Mouse (Mus musculus) adrenal gland, adult 8-10 months (tissue): ENCODE measurements at regions not wholly inside any gene's neighbourhood (a gene's known extent, or its start where the extent isn't known, plus 50 kb on each side); places are given as distances from the start of the nearest gene placed in this dataset.
"Not testable (repeated sequence)": the region's sequence is repeated elsewhere in the genome, so short reads cannot be mapped to it uniquely, and the experiment has no call there.

Experiments
- DNase-seq: peaks from one replicate; pipeline ENCODE4 v3.0.0; 2022

DNA sequence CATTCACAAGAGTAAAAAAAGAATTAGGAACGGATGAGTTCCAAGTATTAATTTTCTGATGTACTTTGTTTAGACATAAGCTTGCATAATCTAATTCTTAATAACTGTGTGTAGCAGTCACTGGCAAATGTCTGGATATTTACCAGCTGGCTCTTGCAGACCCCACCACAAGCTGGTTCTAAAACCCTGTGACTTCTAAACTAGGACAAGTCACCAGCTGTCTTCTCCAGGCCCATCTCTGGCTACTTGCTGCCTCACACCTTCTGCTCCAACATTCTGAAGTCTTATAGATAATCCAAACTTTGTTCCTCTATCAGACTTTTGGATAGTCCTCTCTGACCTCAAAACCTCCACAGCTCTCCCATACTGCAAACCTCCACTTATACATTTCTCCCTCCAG is 189.9 kb upstream of the Rhobtb1 start:
- DNase-seq, result no peak

DNA sequence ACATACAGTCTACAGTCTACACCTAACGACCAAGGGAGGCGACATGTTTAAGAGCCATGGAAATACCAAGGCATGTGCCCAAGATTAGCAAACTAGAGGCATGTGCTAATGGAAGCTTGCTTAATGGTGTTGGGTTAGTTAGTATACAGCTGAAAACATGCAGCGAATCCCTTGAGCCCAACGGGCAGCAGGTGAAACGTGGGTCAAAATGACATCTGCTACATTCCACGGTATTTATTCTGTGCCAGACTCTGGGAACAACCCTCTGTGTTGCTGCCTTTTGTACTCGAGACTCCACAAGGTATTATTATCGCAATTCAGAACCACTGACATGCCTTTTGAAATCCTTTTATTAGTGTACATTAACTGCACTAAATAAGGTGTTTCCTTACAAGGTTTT is 188.1 kb upstream of the Rhobtb1 start:
- no peak for DNase-seq

DNA sequence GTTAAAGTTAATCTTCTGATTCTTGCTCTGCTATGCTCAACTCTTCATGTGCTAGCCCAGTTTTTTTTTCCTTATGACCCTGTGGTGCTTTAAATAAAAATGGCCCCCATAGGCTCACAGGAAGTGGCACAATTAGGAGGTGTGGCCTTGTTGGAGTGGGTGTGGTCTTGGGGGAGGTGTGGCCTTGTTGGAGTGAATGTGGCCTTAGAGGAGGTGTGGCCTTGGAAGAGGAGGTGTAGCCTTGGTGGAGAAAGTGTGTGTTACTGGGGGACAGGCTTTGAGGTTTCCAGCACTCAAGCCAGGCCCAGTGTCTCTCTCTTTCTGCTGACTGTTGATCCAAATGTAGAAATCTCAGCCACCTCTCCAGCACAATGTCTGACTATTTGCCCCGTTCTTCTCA is 186.0 kb upstream of the Rhobtb1 start:
- no peak for DNase-seq

DNA sequence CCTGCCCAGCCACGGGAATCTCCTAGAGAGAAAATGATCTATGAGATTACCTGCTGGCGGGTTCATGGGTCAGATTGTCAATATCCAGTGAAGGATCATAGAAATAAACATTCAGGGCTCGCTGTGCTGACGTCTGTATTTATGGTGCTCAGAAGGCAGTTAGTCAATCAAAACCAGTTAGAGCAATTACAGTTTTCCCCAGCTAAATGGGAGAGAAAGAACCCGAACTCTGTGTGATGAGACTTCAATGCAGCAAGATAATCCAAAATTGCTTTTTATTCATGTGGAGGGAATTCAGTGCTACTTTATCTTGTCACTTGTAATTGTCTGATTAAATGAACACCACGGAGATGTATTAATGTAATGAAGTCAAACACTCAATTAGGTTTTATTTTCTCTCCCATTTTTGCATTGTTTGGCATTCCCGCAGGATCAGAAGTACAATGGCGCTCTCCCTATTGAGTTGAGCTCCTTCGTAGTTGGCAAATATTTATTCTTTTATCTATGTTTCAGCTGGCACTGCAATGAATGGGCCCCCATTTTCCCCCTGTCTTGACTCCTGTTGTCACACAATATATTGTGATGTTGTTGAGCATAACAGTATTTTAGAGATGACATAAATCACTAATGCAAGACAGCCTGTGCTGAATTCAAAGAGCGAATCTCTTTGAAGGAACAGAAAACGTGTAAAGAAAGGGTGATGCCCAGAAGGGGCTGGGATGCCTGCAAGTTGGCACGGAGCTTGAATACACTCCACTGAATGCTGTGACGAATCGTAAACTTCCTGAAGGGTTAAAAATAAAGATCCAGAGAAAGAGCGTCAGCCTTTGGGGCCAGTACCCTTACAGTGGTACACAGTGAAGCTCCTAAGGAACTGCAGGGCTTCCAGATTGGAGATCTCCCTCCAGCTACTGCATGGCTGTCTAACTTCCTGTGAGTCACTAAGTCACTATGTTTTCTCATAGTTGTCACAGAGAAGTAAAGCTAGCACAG is 183.0 kb upstream of the Rhobtb1 start:
- DNase-seq, result no peak

DNA sequence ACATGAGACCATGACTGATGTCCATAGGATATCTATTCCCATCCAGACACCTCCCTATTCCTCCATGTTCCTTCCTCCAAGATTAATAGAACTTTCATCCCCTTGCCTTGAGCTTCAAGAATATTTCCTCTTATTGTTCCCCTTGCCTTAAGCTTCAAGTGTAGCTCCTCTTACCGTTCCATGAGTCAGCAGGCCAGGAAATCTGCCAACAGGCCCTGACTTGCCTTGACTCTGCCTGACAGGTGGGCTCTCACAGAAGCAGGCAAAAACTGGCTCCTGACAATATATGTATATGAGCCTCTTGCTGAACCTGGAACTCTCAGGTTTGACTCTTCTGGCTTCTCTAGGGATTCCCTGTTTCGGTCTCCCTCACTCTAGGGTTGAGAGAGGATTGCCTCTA is 180.7 kb upstream of the Rhobtb1 start:
- no peak for DNase-seq

DNA sequence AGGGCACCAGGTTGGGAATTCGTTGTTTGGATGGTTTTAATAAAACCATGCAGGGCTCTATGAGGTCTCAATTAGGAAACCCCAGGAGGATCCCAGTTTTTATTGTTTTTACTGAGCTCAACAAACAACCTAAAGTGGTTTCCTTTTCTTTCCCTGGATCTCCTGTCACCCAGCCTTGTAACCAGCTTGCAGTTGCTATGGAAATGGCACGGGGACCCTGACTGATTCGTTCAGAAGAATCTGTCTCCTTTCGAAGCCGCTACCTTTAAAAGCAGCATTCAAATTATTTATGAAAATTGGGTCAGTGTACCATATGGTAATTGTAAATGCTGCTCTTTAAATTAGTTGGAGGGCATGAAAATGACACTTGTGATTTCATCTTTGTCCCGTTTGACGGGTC is 176.5 kb upstream of the Rhobtb1 start:
- DNase-seq, result no peak

DNA sequence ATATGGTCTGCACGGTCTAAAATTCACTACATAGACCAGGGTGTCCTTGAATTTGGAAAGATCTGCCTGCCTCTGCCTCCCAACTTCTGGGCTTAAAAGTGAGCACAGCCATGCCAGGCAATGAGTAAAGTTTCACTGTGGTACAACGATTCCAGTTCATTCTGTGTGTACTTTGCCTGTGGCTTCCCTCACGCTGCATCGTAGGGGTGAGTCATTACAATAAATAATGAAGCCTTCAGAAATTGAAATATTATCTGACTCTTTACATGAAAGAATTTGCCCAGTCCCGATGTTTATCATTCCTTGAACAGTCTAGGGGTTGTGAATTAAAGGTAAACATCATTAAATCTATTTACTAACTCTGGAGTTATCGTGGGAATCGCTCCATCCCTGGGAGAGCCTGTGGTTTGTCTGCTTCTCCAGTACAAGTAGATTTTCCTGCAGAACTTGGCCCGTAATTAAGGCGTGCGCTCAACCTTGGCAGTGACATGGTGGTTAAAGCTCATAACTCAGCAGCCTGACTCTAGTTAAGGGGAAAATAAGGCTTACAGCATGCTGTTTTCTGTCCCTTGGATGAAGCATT is 174.7 kb upstream of the Rhobtb1 start:
- peak; percentile 20 for DNase-seq

DNA sequence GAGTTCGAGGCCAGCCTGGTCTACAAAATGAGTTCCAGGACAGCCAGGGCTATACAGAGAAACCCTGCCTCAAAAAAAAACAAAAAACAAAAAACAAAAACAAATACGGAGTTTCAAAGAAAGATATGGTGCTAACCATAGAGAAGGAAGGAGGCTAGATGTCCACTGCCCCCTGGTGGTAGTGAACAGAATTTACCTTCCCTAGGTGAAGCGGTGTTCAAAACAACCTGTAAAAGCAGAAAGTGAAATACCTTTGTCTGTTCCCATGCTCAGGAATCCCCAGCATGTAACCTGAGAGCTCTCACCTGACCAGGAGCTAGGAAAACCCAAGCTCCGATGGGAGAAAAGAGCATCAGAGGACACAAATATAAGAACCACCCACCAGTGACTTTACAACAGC is 173.1 kb upstream of the Rhobtb1 start:
- no peak for DNase-seq

DNA sequence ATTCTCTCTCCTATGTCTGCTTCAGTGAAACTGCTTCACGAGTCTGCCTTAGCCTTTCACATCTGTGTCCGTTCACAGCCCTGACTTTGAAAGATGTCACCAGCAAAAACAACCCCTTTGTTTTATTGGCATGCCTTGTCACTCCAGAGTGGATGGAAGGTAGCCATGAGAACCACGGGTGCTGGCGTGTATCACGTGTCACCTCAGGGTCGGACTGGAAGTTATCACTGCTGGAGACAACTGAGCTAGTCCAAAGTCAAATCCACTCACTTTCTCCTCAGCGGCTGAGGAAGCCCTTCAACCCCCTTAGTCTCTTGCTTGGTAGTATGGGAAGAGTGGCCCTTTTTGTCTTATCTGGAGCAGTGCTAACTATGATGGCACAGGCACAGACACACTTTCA is 171.3 kb upstream of the Rhobtb1 start:
- no peak for DNase-seq

DNA sequence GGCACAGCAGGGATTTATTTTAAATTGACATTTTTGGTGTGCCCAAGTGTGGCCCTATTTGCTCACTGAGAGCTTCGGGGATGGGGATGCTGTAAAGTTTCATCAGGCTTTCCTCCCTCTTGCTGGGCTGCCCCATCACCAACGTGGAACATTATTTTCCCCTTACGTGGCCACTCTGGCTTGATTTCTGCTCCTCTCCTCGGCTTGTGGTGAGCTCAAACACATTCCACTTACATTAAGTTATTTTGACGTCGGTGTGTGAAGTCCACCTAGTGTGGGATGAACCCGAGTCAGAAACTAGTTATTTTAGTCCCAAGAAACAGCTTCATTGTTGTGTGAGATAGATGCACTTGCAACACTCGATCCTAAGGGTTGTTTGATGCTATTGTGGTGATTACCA is 168.9 kb upstream of the Rhobtb1 start:
- no peak for DNase-seq

DNA sequence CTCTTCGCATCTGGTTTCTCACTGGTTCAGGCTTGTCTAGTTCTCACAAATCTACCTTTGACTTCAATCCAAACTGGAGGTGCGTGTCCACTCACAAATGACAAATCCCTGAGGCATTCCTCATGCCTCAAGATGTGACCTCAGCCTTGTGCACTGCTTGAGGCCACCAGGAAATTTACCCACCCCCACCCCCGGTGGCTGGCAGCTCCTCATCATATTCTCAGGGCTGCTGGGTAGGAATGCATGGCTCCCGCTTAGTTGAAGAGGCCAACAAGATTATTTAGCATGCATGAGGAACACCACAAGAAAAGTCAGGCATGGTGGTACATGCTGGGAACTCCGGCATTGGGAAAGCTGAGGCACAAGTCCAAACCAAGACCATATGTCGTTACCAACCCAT is 160.7 kb upstream of the Rhobtb1 start:
- no peak for DNase-seq

DNA sequence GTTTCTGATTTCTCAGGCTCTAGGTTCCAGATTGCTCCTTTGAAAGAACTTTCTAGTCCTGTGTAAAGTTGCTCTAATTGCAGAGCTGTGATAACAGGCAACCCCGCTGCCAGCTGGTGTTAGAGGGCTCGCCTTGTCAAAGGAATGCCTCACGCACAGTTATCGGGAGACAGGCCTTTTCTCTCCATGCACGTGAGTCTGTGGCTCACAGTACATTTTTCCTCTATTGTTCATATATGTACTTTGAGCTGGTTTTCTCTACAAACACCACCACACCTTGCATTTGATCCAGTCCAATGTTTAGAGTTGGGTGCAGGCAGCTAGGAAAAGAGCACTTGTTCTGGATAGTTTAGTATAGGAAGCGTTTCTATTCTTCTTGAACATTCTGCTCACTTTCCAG is 151.6 kb upstream of the Rhobtb1 start:
- DNase-seq, result no peak

DNA sequence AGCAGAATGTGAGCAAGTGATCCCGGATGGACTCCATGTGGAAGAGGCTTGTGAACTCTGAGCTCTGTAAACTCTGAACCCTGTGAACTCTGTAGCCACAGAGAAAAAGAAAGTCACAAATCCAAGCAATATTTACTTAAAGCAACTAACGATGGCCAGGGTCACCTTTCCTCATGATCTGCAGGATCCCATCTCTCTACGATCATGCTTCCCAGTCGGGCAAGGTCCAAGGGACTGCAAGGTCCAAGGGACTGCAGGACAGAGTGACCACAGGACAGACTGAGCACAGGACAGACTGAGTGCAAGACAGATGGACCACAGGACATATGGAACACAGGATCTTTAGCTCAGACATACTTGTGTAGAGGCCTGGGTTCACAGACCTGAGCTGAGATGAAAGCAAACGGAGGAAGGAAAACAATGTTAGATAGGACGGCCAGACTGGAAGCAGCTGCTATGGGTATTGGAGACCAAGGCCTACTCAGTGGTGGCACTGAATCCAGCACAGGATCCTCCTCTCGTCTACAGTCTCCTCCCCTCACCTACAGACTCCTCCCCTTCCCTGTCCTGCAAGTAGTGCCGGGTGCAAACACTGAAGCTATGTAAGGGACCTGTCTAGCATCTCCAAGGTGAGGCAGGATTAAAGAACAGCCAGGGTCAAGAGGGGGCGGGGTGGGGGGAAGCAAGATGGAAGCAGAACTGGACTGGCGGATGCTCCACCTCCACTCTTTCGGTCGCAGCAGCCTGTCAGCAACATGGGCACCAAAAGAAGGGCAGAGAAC is 149.4 kb upstream of the Rhobtb1 start:
- DNase-seq, result no peak

DNA sequence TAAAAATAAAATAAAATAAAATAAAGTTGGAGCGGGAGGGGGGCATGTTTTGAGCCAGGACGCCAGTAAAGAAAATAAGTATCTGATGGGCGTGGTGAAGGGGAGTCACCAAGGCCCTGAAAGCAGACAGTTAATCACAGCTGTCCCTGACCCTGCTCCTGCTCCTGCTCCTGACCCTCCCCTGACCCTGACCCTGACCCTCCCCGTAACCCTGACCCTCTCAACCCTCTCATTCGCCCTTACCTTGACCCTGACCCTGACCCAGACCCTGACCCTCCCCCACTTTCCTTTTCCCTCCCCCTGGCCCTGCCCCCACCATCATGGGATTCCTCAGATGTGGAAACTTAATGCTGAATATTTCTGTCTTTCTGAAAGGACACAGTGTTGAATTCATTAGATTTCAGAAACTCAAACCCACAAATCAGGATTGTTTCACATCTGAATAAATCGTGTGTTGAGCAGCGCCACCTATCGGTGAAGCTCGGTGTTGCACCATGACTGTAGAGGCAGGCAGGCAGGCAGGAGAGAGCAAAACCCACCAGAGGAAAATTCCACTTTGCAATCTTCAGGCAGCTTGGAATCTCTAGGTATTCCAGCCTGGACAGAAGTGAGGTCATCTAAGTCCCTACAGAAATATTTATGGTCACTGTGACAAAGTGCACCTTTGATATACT is 145.9 kb upstream of the Rhobtb1 start:
- DNase-seq, result peak; percentile 33

DNA sequence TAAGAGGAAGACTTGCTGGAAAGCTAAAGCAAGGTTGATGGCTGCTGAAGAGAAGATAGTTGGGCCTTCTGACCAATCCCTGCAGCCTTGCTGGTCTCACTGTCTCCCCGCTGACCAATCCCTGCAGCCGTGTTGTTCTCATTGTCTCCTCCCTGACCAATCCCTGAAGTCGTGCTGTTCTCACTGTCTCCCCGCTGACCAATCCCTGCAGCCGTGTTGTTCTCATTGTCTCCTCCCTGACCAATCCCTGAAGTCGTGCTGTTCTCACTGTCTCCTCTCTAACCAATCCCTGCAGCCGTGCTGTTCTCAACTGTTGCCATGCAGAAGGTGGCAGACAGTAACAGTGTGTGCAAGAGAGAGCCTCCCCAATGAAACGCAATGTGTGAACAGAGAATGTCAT is 142.6 kb upstream of the Rhobtb1 start:
- DNase-seq, result not testable (repeated sequence)

DNA sequence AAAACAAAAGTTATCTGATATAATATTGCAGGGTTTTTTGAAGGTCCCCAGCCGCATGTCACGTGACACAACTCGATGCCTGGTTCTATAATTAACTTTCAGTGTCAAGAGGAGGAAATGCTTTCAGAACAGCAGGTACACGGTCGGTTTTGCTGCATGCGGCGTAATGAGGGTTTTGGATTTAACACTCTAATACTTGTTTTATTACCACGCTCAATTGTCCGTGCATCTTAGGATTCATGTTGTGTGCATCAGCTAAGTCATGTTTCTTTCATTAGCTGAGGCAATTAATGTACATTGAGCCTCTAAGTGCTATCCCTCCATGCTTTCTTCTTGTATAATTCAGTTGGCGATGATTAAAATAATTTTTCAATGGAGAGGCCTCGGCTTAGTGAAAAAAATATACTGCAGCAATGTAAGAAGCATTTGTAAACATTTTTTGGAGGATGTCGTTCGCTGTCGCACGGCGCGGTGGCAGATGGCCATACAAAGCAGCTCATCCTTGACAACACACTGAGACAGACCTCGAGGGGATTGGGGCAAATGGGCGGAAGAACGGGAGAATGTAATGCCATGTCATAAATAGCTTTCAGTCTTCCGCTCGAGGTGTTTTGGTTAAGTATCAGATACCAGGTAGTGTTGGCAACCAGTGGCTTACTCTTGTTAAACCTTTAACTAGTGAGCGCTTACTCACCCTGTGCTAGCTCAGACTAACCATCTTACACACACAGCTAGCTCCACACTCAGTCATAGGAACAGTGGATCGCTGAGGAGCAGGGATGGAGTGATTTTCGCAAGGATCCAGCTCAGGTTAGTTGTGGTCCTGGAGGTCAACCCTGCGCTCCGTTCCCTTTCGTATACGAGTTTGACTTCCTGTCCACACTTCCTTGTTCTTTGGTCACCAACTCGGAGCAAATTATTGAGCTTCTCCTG is 130.2 kb upstream of the Rhobtb1 start:
- DNase-seq, result no peak

DNA sequence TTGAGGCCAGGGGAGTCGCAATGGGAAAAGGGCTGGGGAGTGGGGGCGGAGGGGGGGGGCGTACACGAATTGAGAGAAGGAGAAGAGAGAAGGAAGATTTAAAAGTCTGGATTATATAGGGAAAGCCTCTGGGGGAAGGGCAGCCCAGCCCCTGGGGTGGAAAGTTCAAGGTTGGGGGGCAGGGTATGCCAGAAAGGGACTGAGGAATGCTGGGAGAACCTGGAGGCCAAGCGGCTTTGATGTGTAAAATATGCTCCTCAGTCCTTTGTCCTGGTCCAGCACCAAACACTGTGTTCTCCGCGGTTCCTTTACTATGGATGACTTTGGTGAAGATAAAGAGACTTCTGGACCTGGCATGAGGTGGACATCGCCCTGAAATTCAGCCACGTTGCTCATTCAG is 117.8 kb upstream of the Rhobtb1 start:
- no peak for DNase-seq

DNA sequence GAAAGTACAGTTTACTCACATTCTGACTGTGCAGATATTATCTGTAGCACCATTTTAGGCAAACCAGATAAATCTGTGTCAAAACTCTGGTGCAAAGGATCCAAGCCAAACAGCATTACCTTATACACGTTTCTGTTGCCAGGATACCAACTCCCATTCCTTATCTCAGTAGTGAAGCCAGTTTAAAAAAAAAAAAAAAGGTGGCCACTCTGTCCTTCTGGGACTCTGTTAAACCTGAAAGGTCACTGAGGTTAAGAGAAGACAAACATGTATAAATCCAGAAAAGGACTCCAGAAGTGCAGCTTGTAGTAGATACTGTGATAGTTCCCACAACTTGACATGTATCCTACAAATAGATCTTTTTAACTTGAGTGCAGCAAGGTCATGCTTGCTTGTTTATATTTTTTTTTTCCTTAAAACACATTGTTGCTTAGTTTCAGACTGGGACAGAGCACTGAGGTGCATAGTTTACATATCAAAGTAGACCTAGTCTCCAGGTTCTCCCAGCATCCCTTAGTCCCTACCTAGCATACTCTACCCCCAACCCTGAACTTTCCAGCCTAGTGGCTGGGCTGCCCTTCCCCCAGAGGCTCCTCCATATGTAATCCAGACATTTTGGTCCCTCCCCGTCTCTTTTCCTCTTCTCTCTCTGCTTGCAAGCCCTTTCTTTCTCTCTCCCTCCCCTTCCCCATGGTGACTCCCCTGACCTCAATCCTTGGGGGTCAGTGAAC is 116.7 kb upstream of the Rhobtb1 start:
- no peak for DNase-seq

DNA sequence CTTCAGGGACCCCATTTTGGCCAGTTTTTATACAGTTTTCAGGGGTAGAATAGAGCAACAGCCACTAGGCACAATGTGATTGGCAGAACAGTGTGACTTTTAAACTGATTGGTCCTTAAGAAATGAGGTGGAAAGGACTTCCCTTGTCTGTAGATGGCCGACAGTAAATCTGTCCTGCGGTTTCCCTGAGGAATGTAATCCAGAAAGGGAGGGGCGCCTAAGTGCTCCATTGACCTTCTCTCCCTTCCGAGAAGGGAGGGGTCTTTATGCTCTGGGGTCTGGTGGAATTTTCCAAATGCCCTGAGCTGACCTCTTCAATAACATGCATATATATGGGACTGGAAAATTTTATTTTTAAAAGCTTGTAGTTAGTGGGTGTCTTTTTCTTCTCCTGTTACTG is 115.7 kb upstream of the Rhobtb1 start:
- DNase-seq, result not testable (repeated sequence)

DNA sequence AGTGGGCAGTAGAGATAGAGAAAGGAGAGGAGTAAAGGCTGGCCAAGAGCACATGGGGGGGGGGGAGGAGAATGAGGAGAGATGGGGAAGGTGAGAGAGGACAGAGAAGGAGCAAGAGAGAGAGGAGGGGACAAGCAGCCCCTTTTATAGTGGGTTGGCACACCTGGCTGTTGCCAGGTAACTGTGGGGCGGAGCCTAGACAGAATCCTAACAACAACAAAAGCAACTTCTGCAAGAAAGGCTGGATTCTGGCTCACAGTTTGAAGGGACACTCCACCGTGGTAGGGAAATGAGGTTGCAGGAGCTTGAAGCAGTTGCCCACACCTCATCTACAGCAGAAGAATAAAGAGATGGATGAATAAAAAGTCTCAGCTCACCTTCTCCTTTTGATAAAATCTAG is 115.1 kb upstream of the Rhobtb1 start:
- no peak for DNase-seq

DNA sequence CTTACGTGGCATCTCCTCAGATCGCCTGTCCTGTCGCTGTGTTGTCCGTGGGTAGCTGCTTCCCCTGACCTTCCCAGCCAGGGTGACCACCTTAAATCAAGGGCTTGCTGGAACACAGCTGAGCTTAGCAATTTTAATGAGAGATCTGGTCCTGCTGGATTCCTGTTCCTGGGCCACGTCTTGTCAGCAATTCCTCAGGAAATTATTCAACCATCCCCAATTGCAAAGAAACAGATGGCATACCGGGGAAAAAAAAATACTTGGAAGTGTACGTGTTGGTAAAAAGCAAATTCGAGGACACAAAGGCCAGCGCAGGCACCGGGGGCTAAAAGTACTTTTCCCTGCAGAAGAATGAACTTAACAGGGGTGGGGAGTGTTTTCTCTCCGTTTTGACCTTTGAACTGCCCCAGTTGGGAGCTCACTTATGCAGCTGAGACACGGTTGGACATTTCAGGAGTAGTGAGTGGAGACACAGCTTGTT is 107.0 kb upstream of the Rhobtb1 start:
- DNase-seq, result no peak
